Mouse (Mus musculus): Measurements from ENCODE around the gene Ppp2r5a.

DNA sequence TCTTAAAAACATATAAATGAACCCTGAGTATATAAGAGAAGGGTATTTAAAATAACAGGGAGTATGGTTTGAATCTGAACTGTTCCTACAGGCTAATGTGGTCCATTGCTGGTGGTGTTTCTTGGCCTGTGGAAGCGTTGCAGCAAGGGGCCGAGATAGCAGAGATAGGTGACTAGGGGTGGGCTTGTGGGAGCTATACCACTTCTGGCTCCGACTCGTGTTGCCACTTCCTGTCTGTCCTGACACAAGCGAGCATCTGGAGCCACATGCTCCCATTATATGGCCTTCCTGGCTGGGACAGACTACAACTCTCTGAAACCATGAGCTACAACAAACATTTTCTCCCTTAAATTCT is 27.5 kb downstream of the Ppp2r5a start:
- no peak for TF ChIP-seq POLR2A (IDR thresholded peaks at IDR 0.05; ENCODE audit: control insufficient read depth, low read depth, low read length)
- TF ChIP-seq CTCF (IDR thresholded peaks at IDR 0.05; ENCODE audit: control insufficient read depth, insufficient read depth, insufficient replicate concordance, low read depth, low read length): no peak

Data from testis, adult 2 months (tissue).